8 mouse cellular contexts compared by ENCODE assay signal in the genomic region with DNA sequence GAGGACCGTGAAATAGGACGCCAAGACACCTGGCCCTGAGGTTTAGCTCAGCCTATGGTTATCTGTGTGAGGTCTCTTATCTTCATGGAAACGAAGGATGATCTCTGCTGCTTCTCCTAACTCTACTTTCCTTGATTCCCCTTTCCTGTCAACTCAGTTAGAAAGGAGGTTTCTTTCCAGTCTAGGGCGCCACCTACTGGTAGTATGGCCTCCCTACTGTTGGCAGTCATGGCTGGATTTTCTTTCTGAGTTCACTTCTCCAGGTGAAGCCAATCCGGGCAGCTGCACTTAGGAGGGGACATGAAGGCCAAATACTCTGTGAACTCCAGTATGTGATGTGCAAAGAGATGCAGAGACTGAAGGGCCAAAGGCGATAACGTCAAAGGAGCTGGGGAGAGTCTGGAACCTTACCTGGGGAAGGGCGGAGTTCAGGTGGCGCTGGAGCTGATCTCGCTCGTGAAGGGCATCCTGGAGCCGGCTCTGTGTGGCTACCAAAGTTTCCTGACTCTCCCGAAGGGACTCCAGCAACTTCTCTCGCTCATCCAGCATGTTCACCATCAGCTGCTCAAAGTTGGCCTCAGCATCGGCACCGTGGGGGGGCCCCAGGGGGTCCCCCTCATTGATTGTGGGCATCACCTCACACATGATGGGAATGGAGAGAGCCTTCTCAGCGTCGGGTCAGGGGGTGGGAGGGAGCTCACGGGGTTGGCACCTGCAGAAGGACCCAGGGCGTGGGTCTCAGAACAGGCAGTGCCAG. TPM values are rescaled to one million over a fixed set of nuclear protein-coding genes. Genes with fewer than 3 reads are reported as not detected.
DNase-seq lines count a peak whose midpoint lies in the region; ATAC-seq and TF ChIP-seq lines count a peak whose summit lies in the region.

No protein-coding gene starts in this region.

- WGBS in liver, embryonic 12.5 days (ENCODE audit: insufficient replicate concordance) = 42% methylated on average over 20 of the region's 20 CpGs
- WGBS in heart, adult 2 months = 38% methylated on average over 20 of the region's 20 CpGs
- whole genome bisulfite sequencing in kidney, embryonic 16.5 days = 57% methylated on average over 20 of the region's 20 CpGs
- WGBS in liver, adult 2 months = 45% methylated on average over 20 of the region's 20 CpGs

- no peak overlapping the region for H3K9ac ChIP-seq in liver, embryonic 12.5 days
- no peak overlapping the region for H3K9ac ChIP-seq in heart, adult 2 months (ENCODE audit: low read depth, low read length)
- H3K9ac ChIP-seq in kidney, embryonic 16.5 days (replicated peaks; ENCODE audit: low read length) = no peak overlapping the region
- H3K9ac ChIP-seq in liver, adult 2 months (ENCODE audit: low read depth, low read length) = no peak overlapping the region

- no peak for ATAC-seq in liver, embryonic 12.5 days
- peak; percentile 27; the same call in 1 of the 2 replicates for ATAC-seq in kidney, embryonic 16.5 days (ENCODE audit: low FRiP score, low TSS enrichment)

- no peaks in the 10 kb centered on the region for H3K9me3 ChIP-seq in liver, embryonic 12.5 days (replicated peaks)
- no peaks in the 10 kb centered on the region for H3K9me3 ChIP-seq in kidney, embryonic 16.5 days (ENCODE audit: low read length)

- peaks cover 41% of the 10 kb centered on the region for H3K4me1 ChIP-seq in liver, embryonic 12.5 days
- H3K4me1 ChIP-seq in heart, adult 2 months (ENCODE audit: control insufficient read depth, insufficient read depth, low read length) = no peaks in the 10 kb centered on the region
- peaks cover 6% of the 10 kb centered on the region for H3K4me1 ChIP-seq in kidney, embryonic 16.5 days (ENCODE audit: insufficient read depth, low read length)
- no peaks in the 10 kb centered on the region for H3K4me1 ChIP-seq in liver, adult 2 months (ENCODE audit: control insufficient read depth, insufficient read depth, low read length)

- intact Hi-C loops in heart, adult 2 months (cut with DNase I) = loop anchor here (1.0 kb wide), 2 partner anchors 180 to 212 kb away; no protein-coding TSS in a partner anchor

- H3K4me2 ChIP-seq in liver, embryonic 12.5 days = no peak overlapping the region
- H3K4me2 ChIP-seq in kidney, embryonic 16.5 days (replicated peaks; ENCODE audit: low read depth, low read length) = no peak overlapping the region

- H3K79me2 ChIP-seq in heart, adult 2 months (replicated peaks; ENCODE audit: control insufficient read depth, insufficient read depth, low read length) = no peaks in the 10 kb centered on the region
- no peaks in the 10 kb centered on the region for H3K79me2 ChIP-seq in liver, adult 2 months (ENCODE audit: control insufficient read depth, insufficient read depth, low read length)

- H3K4me3 ChIP-seq in liver, embryonic 12.5 days = no peak overlapping the region
- no peak overlapping the region for H3K4me3 ChIP-seq in heart, adult 2 months
- H3K4me3 ChIP-seq in kidney, embryonic 16.5 days (ENCODE audit: low read length) = no peak overlapping the region
- no peak overlapping the region for H3K4me3 ChIP-seq in liver, adult 2 months (ENCODE audit: insufficient read depth, low read depth, low read length)

- no peak overlapping the region for H3K27ac ChIP-seq in liver, embryonic 12.5 days
- H3K27ac ChIP-seq in heart, adult 2 months = peak overlapping the region; percentile 33; the same call in 1 of the 2 replicates
- no peak overlapping the region for H3K27ac ChIP-seq in kidney, embryonic 16.5 days (ENCODE audit: low read length)
- no peak overlapping the region for H3K27ac ChIP-seq in liver, adult 2 months (replicated peaks; ENCODE audit: insufficient read depth, low read depth, low read length)

- DNase-seq in liver = peak; percentile 78
- peak; percentile 92 for DNase-seq in embryo, embryonic 10.5 days (ENCODE audit: low spot score)
- DNase-seq in heart, adult 2 months = peak; percentile 61 to 79
- peak; percentile 44 for DNase-seq in liver, adult 2 months (ENCODE audit: extremely low read depth, low read depth, low spot score)
- peak; percentile 38 to 63 for DNase-seq in natural killer cell, adult 2 months (ENCODE audit: low spot score in 2 of 2)
- DNase-seq in splenic B cell, adult 2 months (ENCODE audit: low read depth, low spot score) = peak; percentile 81

- H3K36me3 ChIP-seq in liver, embryonic 12.5 days = no peaks in the 10 kb centered on the region
- H3K36me3 ChIP-seq in heart, adult 2 months (ENCODE audit: control insufficient read depth, insufficient read depth, low read length) = no peaks in the 10 kb centered on the region
- H3K36me3 ChIP-seq in kidney, embryonic 16.5 days (ENCODE audit: insufficient read depth, low read length) = no peaks in the 10 kb centered on the region
- H3K36me3 ChIP-seq in liver, adult 2 months (ENCODE audit: control insufficient read depth, insufficient read depth, low read length) = no peaks in the 10 kb centered on the region
- no peaks in the 10 kb centered on the region for H3K36me3 ChIP-seq in splenic B cell, adult 2 months (ENCODE audit: control insufficient read depth, insufficient read depth, low read length, poor library complexity, severe bottlenecking)

- TF ChIP-seq POLR2A in heart, adult 2 months (IDR thresholded peaks at IDR 0.05; ENCODE audit: insufficient read depth, low read depth, low read length) = no peak
- TF ChIP-seq POLR2A in liver, adult 2 months (IDR thresholded peaks at IDR 0.05; ENCODE audit: extremely low read depth, insufficient read depth, low read length) = no peak

- TF ChIP-seq CTCF in heart, adult 2 months (IDR thresholded peaks at IDR 0.05) = no peak; the same call in 1 of the 2 replicates
- peak; percentile 72 for TF ChIP-seq CTCF in liver, adult 2 months (IDR thresholded peaks at IDR 0.05; ENCODE audit: low read depth, low read length)

- 0 out of 2 replicates have a peak, but pooled peaks have one; percentile 60 for TF ChIP-seq EP300 in heart, adult 2 months (IDR thresholded peaks at IDR 0.05; ENCODE audit: insufficient read depth, low read depth, low read length)

- peaks cover 36% of the 10 kb centered on the region for H3K27me3 ChIP-seq in liver, embryonic 12.5 days (replicated peaks)
- H3K27me3 ChIP-seq in heart, adult 2 months (ENCODE audit: control insufficient read depth, insufficient read depth, low read length) = no peaks in the 10 kb centered on the region
- H3K27me3 ChIP-seq in kidney, embryonic 16.5 days (ENCODE audit: insufficient read depth, low read length) = no peaks in the 10 kb centered on the region
- H3K27me3 ChIP-seq in liver, adult 2 months (ENCODE audit: control insufficient read depth, insufficient read depth, low read length) = no peaks in the 10 kb centered on the region
- no peaks in the 10 kb centered on the region for H3K27me3 ChIP-seq in splenic B cell, adult 2 months (ENCODE audit: control insufficient read depth, insufficient read depth, low read length, poor library complexity, severe bottlenecking)

RNA-seq across cellular contexts. Expression of gene Ppfia4, which starts 0.7 kb away (rescaled TPM):
- polyA plus RNA-seq in liver, embryonic 12.5 days (2016; fragmentation: Nextera tagmentation; extraction: Ambion mirVana) = 1.5 TPM in 2 replicates
- under 1 TPM; 0.80 to 0.94 TPM for total RNA-seq in heart, adult 2 months (2021)
- polyA plus RNA-seq in heart, adult 2 months (2012; rRNA removed) = 4.4 and 4.9 TPM in 2 replicates
- polyA plus RNA-seq in kidney, embryonic 16.5 days (2015; fragmentation: Nextera tagmentation; extraction: Ambion mirVana) = 3.6 and 3.9 TPM in 2 replicates
- total RNA-seq in liver, adult 2 months (2014; rRNA removed) = 0.46 and 0.67 TPM in 2 replicates
- polyA plus RNA-seq in liver, adult 2 months (2012; rRNA removed) = 0.78 and 1.4 TPM in 2 replicates

RNA-seq across cellular contexts. Expression of gene Tmem183a, which starts 29.7 kb away (rescaled TPM):
- 62.9 and 69.7 TPM in 2 replicates for polyA plus RNA-seq in liver, embryonic 12.5 days (2016; fragmentation: Nextera tagmentation; extraction: Ambion mirVana)
- 10 to 100 TPM; 17.8 to 18.7 TPM for total RNA-seq in heart, adult 2 months (2021)
- 22.9 and 45.8 TPM in 2 replicates for polyA plus RNA-seq in heart, adult 2 months (2012; rRNA removed)
- 79.0 and 88.8 TPM in 2 replicates for polyA plus RNA-seq in kidney, embryonic 16.5 days (2015; fragmentation: Nextera tagmentation; extraction: Ambion mirVana)
- 152 and 153 TPM in 2 replicates for total RNA-seq in liver, adult 2 months (2014; rRNA removed)
- polyA plus RNA-seq in liver, adult 2 months (2012; rRNA removed) = 130 and 152 TPM in 2 replicates

RNA-seq across cellular contexts. Expression of gene Myog, which starts 42.3 kb away (rescaled TPM):
- 1.1 and 4.9 TPM in 2 replicates for polyA plus RNA-seq in liver, embryonic 12.5 days (2016; fragmentation: Nextera tagmentation; extraction: Ambion mirVana)
- not detected for total RNA-seq in heart, adult 2 months (2021)
- not detected in 2 replicates for polyA plus RNA-seq in heart, adult 2 months (2012; rRNA removed)
- 2.4 and 3.4 TPM in 2 replicates for polyA plus RNA-seq in kidney, embryonic 16.5 days (2015; fragmentation: Nextera tagmentation; extraction: Ambion mirVana)
- not detected in 2 replicates for total RNA-seq in liver, adult 2 months (2014; rRNA removed)
- polyA plus RNA-seq in liver, adult 2 months (2012; rRNA removed) = not detected in 2 replicates

RNA-seq across cellular contexts. Expression of gene 4933406M09Rik, which starts 53.7 kb away (rescaled TPM):
- not detected in 2 replicates for polyA plus RNA-seq in liver, embryonic 12.5 days (2016; fragmentation: Nextera tagmentation; extraction: Ambion mirVana)
- total RNA-seq in heart, adult 2 months (2021) = not detected
- polyA plus RNA-seq in heart, adult 2 months (2012; rRNA removed) = not detected in 2 replicates
- polyA plus RNA-seq in kidney, embryonic 16.5 days (2015; fragmentation: Nextera tagmentation; extraction: Ambion mirVana) = not detected in 2 replicates
- total RNA-seq in liver, adult 2 months (2014; rRNA removed) = not detected in 2 replicates
- polyA plus RNA-seq in liver, adult 2 months (2012; rRNA removed) = not detected in 2 replicates
